Mouse (Mus musculus) kidney, postnatal 25 days (tissue): ENCODE results near the gene Itgav.

Experiments
- DNase-seq, 2 experiments: peaks; one replicate each; pipeline ENCODE4 v3.0.0; 2021; ENCODE audit warnings: mixed read lengths in 2 of 2

The Itgav gene

GRCm38 (mm10) chr2:83825161-83825560 is 101.0 kb downstream of the Itgav start:
- no peak for DNase-seq

DNA sequence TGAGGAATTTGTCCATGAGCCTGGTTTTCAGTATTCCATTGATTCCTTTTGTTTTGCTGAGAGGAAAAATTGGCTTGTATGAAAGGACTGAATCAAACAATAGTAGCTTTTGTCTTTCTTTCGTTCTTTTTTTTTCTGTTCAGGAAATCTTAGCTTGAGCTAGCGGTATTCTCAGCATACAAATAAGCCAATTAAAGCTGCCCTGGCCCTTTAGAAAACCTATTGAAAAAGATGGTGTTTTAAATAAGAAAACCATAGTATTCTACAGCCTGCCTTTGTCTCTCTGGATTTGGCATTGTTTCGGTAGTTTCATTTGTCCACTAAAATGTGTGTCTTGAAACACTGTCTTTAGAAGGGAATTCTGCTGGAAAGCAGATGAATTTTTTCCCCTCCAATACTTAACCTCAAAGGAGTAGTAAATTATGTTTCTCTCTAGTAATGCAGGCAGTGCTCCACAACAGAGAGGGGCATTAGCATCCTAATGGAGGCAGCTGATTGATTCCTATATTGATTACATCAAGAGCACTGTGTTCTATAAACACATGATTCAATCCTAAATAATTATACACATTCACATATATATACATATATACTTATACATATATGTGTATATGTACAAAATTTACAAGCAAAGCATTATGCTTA is 104.8 kb downstream of the Itgav start:
- DNase-seq = no peak

DNA sequence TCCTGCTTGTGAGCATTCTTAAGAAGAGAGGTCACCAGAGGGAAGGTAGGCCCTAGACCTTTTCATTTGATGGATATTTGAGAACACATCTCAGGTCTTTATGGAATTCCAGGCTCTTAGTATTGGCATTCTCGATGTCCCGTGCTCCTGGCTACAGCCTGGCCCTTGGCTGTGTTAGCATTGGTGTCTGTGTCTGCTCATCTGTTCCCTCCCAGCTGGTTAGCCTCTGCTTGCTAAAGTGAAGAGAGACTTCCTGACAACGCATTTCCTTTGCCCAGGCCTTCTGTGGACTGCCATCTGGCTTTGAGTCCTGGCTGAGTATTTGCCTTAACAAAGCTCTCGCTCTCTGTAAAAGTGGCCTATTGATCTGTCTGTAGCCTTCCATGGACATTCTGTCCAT is 108.7 kb downstream of the Itgav start:
- DNase-seq = no peak

GRCm38 (mm10) chr2:83835313-83836070 is 111.3 kb downstream of the Itgav start:
- DNase-seq = no peak

DNA sequence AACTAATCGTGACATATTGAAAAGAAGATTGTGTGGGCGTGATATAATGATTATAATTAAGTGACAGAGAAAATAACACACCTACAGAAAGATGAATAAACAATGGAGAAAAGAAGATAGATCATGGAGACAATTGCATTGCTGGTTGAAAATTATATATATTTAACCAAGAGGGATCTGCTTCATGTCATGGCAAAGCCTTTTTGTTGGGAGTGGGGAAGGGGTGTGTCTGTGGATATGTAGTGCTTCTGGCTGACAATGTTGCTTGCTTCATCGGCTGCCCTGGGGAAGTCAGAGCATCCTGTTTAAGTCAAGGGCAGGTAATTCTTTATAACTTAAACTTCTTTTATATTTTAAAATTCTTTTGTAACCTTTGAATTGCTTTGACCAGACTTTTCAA is 124.3 kb downstream of the Itgav start:
- no peak for DNase-seq

DNA sequence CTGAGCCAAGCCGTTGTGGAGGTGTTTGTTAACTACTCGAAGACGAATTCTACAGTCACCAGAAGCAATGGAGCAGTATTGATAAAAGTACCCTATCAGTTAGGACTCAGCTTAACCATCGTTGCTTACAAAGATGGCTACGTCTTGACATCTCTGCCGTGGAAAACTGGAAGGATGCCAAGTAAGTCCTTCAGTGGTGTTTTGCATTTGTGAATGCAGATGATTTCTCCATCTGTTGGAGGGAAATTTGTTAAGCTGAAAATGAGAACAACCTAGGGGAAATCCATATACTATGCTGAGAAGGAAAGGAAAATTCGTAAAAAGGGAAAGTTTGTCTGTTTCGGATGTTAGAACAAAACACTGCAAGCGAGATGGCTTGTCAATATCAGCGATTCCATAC is 129.2 kb downstream of the Itgav start:
- DNase-seq = no peak

- no peak for DNase-seq
These were observed 132.0 kb downstream of the Itgav start for GRCm38 (mm10) chr2:83856236-83856635.
